Mouse (Mus musculus): ENCODE results near the gene Abcg1. TPM values are rescaled to one million over a fixed set of nuclear protein-coding genes. Genes with fewer than 3 reads are reported as not detected.

Abcg1 gene
- total RNA-seq, 2 experiments from 2014 or later: 10.0 to 16.6 TPM

Other genes starting within 250 kb of the Abcg1 start
- under 1 TPM in 1 of 2 experiments, not detected in 1; 0.10 TPM for gene Glp1r, start 155.9 kb upstream of the Abcg1 start, total RNA-seq (2021)
- 1 to 10 TPM in 1 of 2 experiments, not detected in 1; 2.0 TPM for gene Umodl1, start 103.0 kb upstream of the Abcg1 start, total RNA-seq (2021)
- not detected for gene Tff3, start 72.0 kb downstream of the Abcg1 start, total RNA-seq (2021)
- gene Tff2, start 86.6 kb downstream of the Abcg1 start, total RNA-seq (2021): not detected
- not detected for gene Tff1, start 107.6 kb downstream of the Abcg1 start, total RNA-seq (2021)
- gene Tmprss3, start 141.3 kb downstream of the Abcg1 start, total RNA-seq (2021): not detected
- gene Ubash3a, start 150.2 kb downstream of the Abcg1 start, total RNA-seq (2021): under 1 TPM in 1 of 2 experiments, not detected in 1; 0.32 TPM
- gene Rsph1, start 219.7 kb downstream of the Abcg1 start, total RNA-seq (2021): 1 to 10 TPM; 5.7 to 7.2 TPM
- 10 to 100 TPM in 1 of 2 experiments, 1 to 10 TPM in 1; 8.9 to 10.4 TPM for gene Slc37a1, start 229.1 kb downstream of the Abcg1 start, total RNA-seq (2021)